Mouse (Mus musculus) heart, postnatal 0 days (tissue): ENCODE data around the gene Olfr918.

Experiments used
- CTCF ChIP-seq: IDR thresholded peaks from 2 replicates; pipeline ENCODE4 v1.5.1; 2016; ENCODE audit warnings: antibody characterized with exemption, control low read depth, low read depth
- EP300 ChIP-seq: IDR thresholded peaks from 2 replicates; pipeline ENCODE4 v1.6.1; 2016; ENCODE audit warnings: antibody characterized with exemption, low read depth

- no peak for TF ChIP-seq EP300
- no peak for TF ChIP-seq CTCF
Measured at GRCm38 (mm10) chr9:38672887-38673286, 1.5 kb downstream of the Olfr918 start.
